Mouse (Mus musculus): ENCODE data around the gene Ppp1r7. TPM values are rescaled to one million over a fixed set of nuclear protein-coding genes. Genes with fewer than 3 reads are reported as not detected.
"Not testable (repeated sequence)": the region's sequence is repeated elsewhere in the genome, so short reads cannot be mapped to it uniquely, and the experiment has no call there.

The Ppp1r7 gene
- 10 to 100 TPM; 15.4 to 20.2 TPM for total RNA-seq (2021)
- long read RNA-seq, experiment 1, full-length matches to known transcripts, result 24 of 26 reads
- long read RNA-seq, experiment 1, partial matches to known transcripts, result 0 of 26 reads
- long read RNA-seq, experiment 1, other reads (novel, unspliced or antisense), result 2 of 26 reads
- long read RNA-seq, experiment 2, full-length matches to known transcripts, result 18 of 19 reads
- long read RNA-seq, experiment 2, partial matches to known transcripts, result 0 of 19 reads
- long read RNA-seq, experiment 2, other reads (novel, unspliced or antisense), result 1 of 19 reads

- intact Hi-C loops (cut with DNase I; ENCODE audit: low total_unique reads), result no loop called here
- DNase-seq, result peak; percentile 95
These were observed at the start of gene Ppp1r7, which contains the start of gene Pask for GRCm38 (mm10) chr1:93342648-93343503. Gene Ppp1r7 (plus strand): TSS chr1:93342854. Gene Pask (minus strand): TSS chr1:93343482.

- DNase-seq; intact Hi-C loops (cut with DNase I; ENCODE audit: low total_unique reads): not testable (repeated sequence)
These were observed 48.2 kb upstream of the Ppp1r7 start for GRCm38 (mm10) chr1:93294491-93294890.

GRCm38 (mm10) chr1:93299791-93300190 is 42.9 kb upstream of the Ppp1r7 start:
- no peak for DNase-seq
- intact Hi-C loops (cut with DNase I; ENCODE audit: low total_unique reads), result no loop called here

- intact Hi-C loops (cut with DNase I; ENCODE audit: low total_unique reads), result no loop called here
- no peak for DNase-seq
These were observed 42.1 kb upstream of the Ppp1r7 start for GRCm38 (mm10) chr1:93300578-93300977.

GRCm38 (mm10) chr1:93305581-93306337 is 36.9 kb upstream of the Ppp1r7 start, which contains the start of gene Mterf4:
Gene Mterf4 (minus strand): TSS chr1:93305915.
- intact Hi-C loops (cut with DNase I; ENCODE audit: low total_unique reads), result no loop called here
- peak; percentile 81 for DNase-seq

GRCm38 (mm10) chr1:93323973-93324372 is 18.7 kb upstream of the Ppp1r7 start:
- intact Hi-C loops (cut with DNase I; ENCODE audit: low total_unique reads), result no loop called here
- DNase-seq, result no peak

- no peak for DNase-seq
- intact Hi-C loops (cut with DNase I; ENCODE audit: low total_unique reads), result no loop called here
These were observed 16.2 kb upstream of the Ppp1r7 start for GRCm38 (mm10) chr1:93326446-93326845.

GRCm38 (mm10) chr1:93334621-93335020 is 8.0 kb upstream of the Ppp1r7 start:
- intact Hi-C loops (cut with DNase I; ENCODE audit: low total_unique reads), result loop anchor here (5.0 kb wide), 1 partner anchor 162 kb away; no protein-coding TSS in a partner anchor
- DNase-seq, result no peak

GRCm38 (mm10) chr1:93343504-93344047 is 922 bp downstream of the Ppp1r7 start:
- intact Hi-C loops (cut with DNase I; ENCODE audit: low total_unique reads), result no loop called here

GRCm38 (mm10) chr1:93347176-93347575 is 4.5 kb downstream of the Ppp1r7 start:
- intact Hi-C loops (cut with DNase I; ENCODE audit: low total_unique reads), result no loop called here

More at GRCm38 (mm10) chr1:93343504-93344047, 922 bp downstream of the Ppp1r7 start:
- DNase-seq, result peak; percentile 95

GRCm38 (mm10) chr1:93349701-93350100 is 7.0 kb downstream of the Ppp1r7 start:
- DNase-seq, result no peak
- intact Hi-C loops (cut with DNase I; ENCODE audit: low total_unique reads), result no loop called here

More at GRCm38 (mm10) chr1:93347176-93347575, 4.5 kb downstream of the Ppp1r7 start:
- DNase-seq, result no peak

- no peak for DNase-seq
- intact Hi-C loops (cut with DNase I; ENCODE audit: low total_unique reads), result no loop called here
These were observed 10.1 kb downstream of the Ppp1r7 start for GRCm38 (mm10) chr1:93352724-93353123.

GRCm38 (mm10) chr1:93362661-93363060 is 20.0 kb downstream of the Ppp1r7 start:
- DNase-seq, result no peak
- intact Hi-C loops (cut with DNase I; ENCODE audit: low total_unique reads), result no loop called here

GRCm38 (mm10) chr1:93365641-93366040 is 23.0 kb downstream of the Ppp1r7 start:
- intact Hi-C loops (cut with DNase I; ENCODE audit: low total_unique reads), result no loop called here
- DNase-seq, result no peak

GRCm38 (mm10) chr1:93373665-93374064 is 31.0 kb downstream of the Ppp1r7 start, which contains the start of gene Ano7:
Gene Ano7 (plus strand): TSS chr1:93373930.
- DNase-seq, result no peak
- intact Hi-C loops (cut with DNase I; ENCODE audit: low total_unique reads), result no loop called here

GRCm38 (mm10) chr1:93377307-93377706 is 34.7 kb downstream of the Ppp1r7 start:
- DNase-seq, result no peak
- intact Hi-C loops (cut with DNase I; ENCODE audit: low total_unique reads), result no loop called here

GRCm38 (mm10) chr1:93379117-93379516 is 36.5 kb downstream of the Ppp1r7 start:
- DNase-seq, result no peak
- intact Hi-C loops (cut with DNase I; ENCODE audit: low total_unique reads), result no loop called here

- intact Hi-C loops (cut with DNase I; ENCODE audit: low total_unique reads), result no loop called here
- DNase-seq, result no peak
These were observed 44.5 kb downstream of the Ppp1r7 start for GRCm38 (mm10) chr1:93387198-93387597.

- intact Hi-C loops (cut with DNase I; ENCODE audit: low total_unique reads), result no loop called here
- DNase-seq, result no peak
These were observed 46.3 kb downstream of the Ppp1r7 start for GRCm38 (mm10) chr1:93388906-93389305.

All from gastrocnemius, postnatal 14 days (tissue).